Mouse (Mus musculus): ENCODE data around the gene Spef1. TPM values are rescaled to one million over a fixed set of nuclear protein-coding genes. Genes with fewer than 3 reads are reported as not detected.

Spef1 gene
- polyA plus RNA-seq, 1 experiment, result 8.2 TPM

GRCm38 (mm10) chr2:131124166-131124565 lies 62.9 kb downstream of the Spef1 start:
- H3K27ac ChIP-seq (ENCODE audit: insufficient read depth, low read depth, low read length), result no peak overlapping the region
- H3K4me1 ChIP-seq (ENCODE audit: control insufficient read depth, insufficient read depth, insufficient read length, low read length), result peaks cover 6% of the 10 kb centered on the region
- no peak for TF ChIP-seq POLR2A (IDR thresholded peaks at IDR 0.05; ENCODE audit: low read depth, low read length)
- no peak for TF ChIP-seq CTCF (IDR thresholded peaks at IDR 0.05; ENCODE audit: extremely low read depth, insufficient read length, insufficient replicate concordance, low read depth, low read length)

More at GRCm38 (mm10) chr2:131124166-131124565, 62.9 kb downstream of the Spef1 start:
- H3K4me3 ChIP-seq (ENCODE audit: low read depth, low read length), result no peak overlapping the region
- WGBS, result 72% methylated on average over 3 of the region's 3 CpGs
- H3K27me3 ChIP-seq (ENCODE audit: control insufficient read depth, insufficient read depth, low read length), result no peaks in the 10 kb centered on the region
- no peaks in the 10 kb centered on the region for H3K36me3 ChIP-seq (ENCODE audit: control insufficient read depth, insufficient read depth, low read length)

Other genes with a start within 250 kb of the Spef1 start
- 11.1 and 17.0 TPM in 2 replicates for gene Gfra4, start 144.2 kb downstream of the Spef1 start, polyA plus RNA-seq (2012; rRNA removed)
- gene Adam33, start 123.5 kb downstream of the Spef1 start, polyA plus RNA-seq (2012; rRNA removed), result 12.4 and 13.1 TPM in 2 replicates
- 1.9 and 2.7 TPM in 2 replicates for gene Siglec1, start 100.5 kb downstream of the Spef1 start, polyA plus RNA-seq (2012; rRNA removed)
- gene Hspa12b, start 60.0 kb downstream of the Spef1 start, polyA plus RNA-seq (2012; rRNA removed), result 2.2 and 3.3 TPM in 2 replicates
- not detected in 2 replicates for gene Gm11037, start 53.8 kb downstream of the Spef1 start, polyA plus RNA-seq (2012; rRNA removed)
- 52.3 and 57.2 TPM in 2 replicates for gene 1700037H04Rik, start 27.2 kb downstream of the Spef1 start, polyA plus RNA-seq (2012; rRNA removed)
- gene Cenpb, start 7.2 kb downstream of the Spef1 start, polyA plus RNA-seq (2012; rRNA removed), result 57.7 and 95.1 TPM in 2 replicates
- 11.6 and 22.4 TPM in 2 replicates for gene Cdc25b, start 333 bp downstream of the Spef1 start, polyA plus RNA-seq (2012; rRNA removed)
- 37.1 and 90.0 TPM in 2 replicates for gene Ap5s1, start 19.8 kb upstream of the Spef1 start, polyA plus RNA-seq (2012; rRNA removed)
- 49.8 and 80.8 TPM in 2 replicates for gene Mavs, start 46.8 kb upstream of the Spef1 start, polyA plus RNA-seq (2012; rRNA removed)
- 6.6 and 11.1 TPM in 2 replicates for gene Pank2, start 75.2 kb upstream of the Spef1 start, polyA plus RNA-seq (2012; rRNA removed)
- 1.0 and 3.9 TPM in 2 replicates for gene Rnf24, start 165.6 kb upstream of the Spef1 start, polyA plus RNA-seq (2012; rRNA removed)

Measured in small intestine, adult 2 months (tissue).